Mouse (Mus musculus): Measurements from ENCODE around the gene Ndufa6. TPM values are rescaled to one million over a fixed set of nuclear protein-coding genes. Genes with fewer than 3 reads are reported as not detected.

The Ndufa6 gene
- polyA plus RNA-seq, 3 experiments from 2014 or later, result 393 to 568 (median 531) TPM

- no peak for ATAC-seq
These were observed 13.6 kb downstream of the Ndufa6 start for GRCm38 (mm10) chr15:82340414-82341035.

- no peak for ATAC-seq
These were observed 14.4 kb downstream of the Ndufa6 start for GRCm38 (mm10) chr15:82339634-82340254.

GRCm38 (mm10) chr15:82339150-82339549, 15.0 kb downstream of the Ndufa6 start:
- ATAC-seq, result no peak

- peak; percentile 95 for ATAC-seq
These were observed 15.5 kb downstream of the Ndufa6 start, which contains the start of the genes Naga, Pheta2 and Smdt1 for GRCm38 (mm10) chr15:82338593-82339112. TSS of gene Naga (minus strand) at chr15:82338925. TSS of gene Pheta2 (plus strand) at chr15:82338942. TSS of gene Smdt1 (plus strand) at chr15:82338959.

- no peak for ATAC-seq
These were observed 16.2 kb downstream of the Ndufa6 start for GRCm38 (mm10) chr15:82337875-82338274.

- ATAC-seq, result no peak
These were observed 17.5 kb downstream of the Ndufa6 start for GRCm38 (mm10) chr15:82336629-82337028.

- ATAC-seq, result no peak
These were observed 18.9 kb downstream of the Ndufa6 start for GRCm38 (mm10) chr15:82335194-82335593.

GRCm38 (mm10) chr15:82325382-82325781, 28.7 kb downstream of the Ndufa6 start:
- peak; percentile 28 for ATAC-seq

- ATAC-seq, result no peak
These were observed 31.9 kb downstream of the Ndufa6 start for GRCm38 (mm10) chr15:82322195-82322594.

- ATAC-seq, result no peak
These were observed 34.5 kb downstream of the Ndufa6 start for GRCm38 (mm10) chr15:82319613-82320012.

GRCm38 (mm10) chr15:82317839-82318238, 36.3 kb downstream of the Ndufa6 start:
- no peak for ATAC-seq

- no peak for ATAC-seq
These were observed 45.7 kb downstream of the Ndufa6 start for GRCm38 (mm10) chr15:82308416-82308815.

- ATAC-seq, result no peak
These were observed 47.0 kb downstream of the Ndufa6 start for GRCm38 (mm10) chr15:82307107-82307506.

Other genes with a start within 250 kb of the Ndufa6 start
- 10 to 100 TPM; 19.9 to 26.0 (median 20.8) TPM for gene Ccdc134, start 226.4 kb downstream of the Ndufa6 start, polyA plus RNA-seq (2017; shearing (Covaris generic))
- gene Srebf2, start 207.1 kb downstream of the Ndufa6 start, polyA plus RNA-seq (2017; shearing (Covaris generic)), result 10 to 100 TPM; 28.4 to 42.6 (median 35.6) TPM
- gene Shisa8, start 141.5 kb downstream of the Ndufa6 start, polyA plus RNA-seq (2017; shearing (Covaris generic)), result not detected
- gene Tnfrsf13c, start 130.0 kb downstream of the Ndufa6 start, polyA plus RNA-seq (2017; shearing (Covaris generic)), result 1 to 10 TPM; 2.3 to 7.1 (median 4.8) TPM
- 10 to 100 TPM in 2 of 3 experiments, 1 to 10 TPM in 1; 6.0 to 56.1 (median 12.3) TPM for gene Cenpm, start 109.6 kb downstream of the Ndufa6 start, polyA plus RNA-seq (2017; shearing (Covaris generic))
- gene 1500009C09Rik, start 101.9 kb downstream of the Ndufa6 start, polyA plus RNA-seq (2017; shearing (Covaris generic)), result not detected
- gene Sept3, start 79.4 kb downstream of the Ndufa6 start, polyA plus RNA-seq (2017; shearing (Covaris generic)), result not detected
- not detected for gene Wbp2nl, start 55.4 kb downstream of the Ndufa6 start, polyA plus RNA-seq (2017; shearing (Covaris generic))
- gene Naga, start 15.4 kb downstream of the Ndufa6 start, polyA plus RNA-seq (2017; shearing (Covaris generic)), result 10 to 100 TPM; 40.7 to 74.7 (median 50.9) TPM
- 1 to 10 TPM; 2.7 to 5.1 (median 4.0) TPM for gene Pheta2, start 15.4 kb downstream of the Ndufa6 start, polyA plus RNA-seq (2017; shearing (Covaris generic))
- gene Smdt1, start 15.4 kb downstream of the Ndufa6 start, polyA plus RNA-seq (2017; shearing (Covaris generic)), result 100 to 1,000 TPM; 101 to 149 (median 103) TPM
- gene Cyp2d22, start 25.9 kb upstream of the Ndufa6 start, polyA plus RNA-seq (2017; shearing (Covaris generic)), result 1 to 10 TPM in 2 of 3 experiments, not detected in 1; 2.6 to 3.5 TPM
- gene Cyp2d11, start 39.7 kb upstream of the Ndufa6 start, polyA plus RNA-seq (2017; shearing (Covaris generic)), result not detected
- not detected for gene Cyp2d10, start 52.9 kb upstream of the Ndufa6 start, polyA plus RNA-seq (2017; shearing (Covaris generic))
- gene Cyp2d9, start 79.1 kb upstream of the Ndufa6 start, polyA plus RNA-seq (2017; shearing (Covaris generic)), result not detected
- not detected for gene Cyp2d12, start 200.8 kb upstream of the Ndufa6 start, polyA plus RNA-seq (2017; shearing (Covaris generic))

Data from inflammation-experienced regulatory T-cells, adult 6 months (primary cell).